Mouse (Mus musculus): ENCODE results near the gene Lyst. TPM values are rescaled to one million over a fixed set of nuclear protein-coding genes. Genes with fewer than 3 reads are reported as not detected.
"Not testable (repeated sequence)": the region's sequence is repeated elsewhere in the genome, so short reads cannot be mapped to it uniquely, and the experiment has no call there.

Gene Lyst
- polyA plus RNA-seq, 2 experiments, result 4.1 to 4.7 TPM

- Histone ChIP-seq H3K27me3 (ENCODE audit: control insufficient read depth, insufficient read depth, low read length) (no peaks in the 10 kb centered on the region), H3K4me2 (replicated peaks; ENCODE audit: low read depth, low read length, severe bottlenecking) (no peak overlapping the region), H3K36me3 (ENCODE audit: control insufficient read depth, insufficient read depth, low read length) (peaks cover 7% of the 10 kb centered on the region), H3K4me3 (replicated peaks; ENCODE audit: low read length) (no peak overlapping the region), H3K27ac (replicated peaks; ENCODE audit: low read depth, low read length) (no peak overlapping the region), H3K9ac (ENCODE audit: low read depth, low read length, severe bottlenecking) (no peak overlapping the region), H3K4me1 (ENCODE audit: control insufficient read depth, insufficient read depth, low read length) (no peaks in the 10 kb centered on the region), H3K9me3 (ENCODE audit: control insufficient read depth, low read length) (no peaks in the 10 kb centered on the region)
- no peak for ATAC-seq (ENCODE audit: low FRiP score, low read depth)
- DNase-seq (ENCODE audit: low spot score), result no peak
- no peak for TF ChIP-seq POLR2A (IDR thresholded peaks at IDR 0.05; ENCODE audit: borderline replicate concordance, extremely low read depth, insufficient read depth, insufficient read length)
- WGBS, result 85% methylated on average over 5 of the region's 5 CpGs
Measured at GRCm38 (mm10) chr13:13703476-13703875, 113.3 kb downstream of the Lyst start.

- not testable (repeated sequence) for DNase-seq (ENCODE audit: low spot score); H3K36me3 ChIP-seq (ENCODE audit: control insufficient read depth, insufficient read depth, low read length)
- WGBS, result 93% methylated on average over 17 of the region's 17 CpGs
Measured at GRCm38 (mm10) chr13:13721435-13721834, 131.2 kb downstream of the Lyst start.

GRCm38 (mm10) chr13:13723293-13723692 lies 133.1 kb downstream of the Lyst start:
- 89% methylated on average over 3 of the region's 3 CpGs for WGBS
- H3K9me3 ChIP-seq (ENCODE audit: control insufficient read depth, low read length), result no peaks in the 10 kb centered on the region
- H3K9ac ChIP-seq (ENCODE audit: low read depth, low read length, severe bottlenecking), result no peak overlapping the region
- no peak for TF ChIP-seq POLR2A (IDR thresholded peaks at IDR 0.05; ENCODE audit: borderline replicate concordance, extremely low read depth, insufficient read depth, insufficient read length)
- ATAC-seq (ENCODE audit: low FRiP score, low read depth) (no peak), DNase-seq (ENCODE audit: low spot score) (no peak)
- 0 out of 2 replicates have a peak, but pooled peaks cover 3% of the 10 kb centered on the region for H3K4me1 ChIP-seq (ENCODE audit: control insufficient read depth, insufficient read depth, low read length)
- H3K4me3 ChIP-seq (replicated peaks; ENCODE audit: low read length), result no peak overlapping the region
- no peak overlapping the region for H3K27ac ChIP-seq (replicated peaks; ENCODE audit: low read depth, low read length)
- no peak overlapping the region for H3K4me2 ChIP-seq (replicated peaks; ENCODE audit: low read depth, low read length, severe bottlenecking)
- H3K36me3 ChIP-seq (ENCODE audit: control insufficient read depth, insufficient read depth, low read length), result no peaks in the 10 kb centered on the region
- no peaks in the 10 kb centered on the region for H3K27me3 ChIP-seq (ENCODE audit: control insufficient read depth, insufficient read depth, low read length)

More at GRCm38 (mm10) chr13:13721435-13721834, 131.2 kb downstream of the Lyst start:
- H3K9ac ChIP-seq (ENCODE audit: low read depth, low read length, severe bottlenecking); H3K4me2 ChIP-seq (replicated peaks; ENCODE audit: low read depth, low read length, severe bottlenecking); ATAC-seq (ENCODE audit: low FRiP score, low read depth); H3K4me3 ChIP-seq (replicated peaks; ENCODE audit: low read length); H3K27me3 ChIP-seq (ENCODE audit: control insufficient read depth, insufficient read depth, low read length); H3K27ac ChIP-seq (replicated peaks; ENCODE audit: low read depth, low read length); H3K4me1 ChIP-seq (ENCODE audit: control insufficient read depth, insufficient read depth, low read length); H3K9me3 ChIP-seq (ENCODE audit: control insufficient read depth, low read length): not testable (repeated sequence)

GRCm38 (mm10) chr13:13723786-13724185 lies 133.6 kb downstream of the Lyst start:
- DNase-seq (ENCODE audit: low spot score) (no peak), ATAC-seq (ENCODE audit: low FRiP score, low read depth) (no peak)
- no peak overlapping the region for H3K9ac ChIP-seq (ENCODE audit: low read depth, low read length, severe bottlenecking)
- no peak overlapping the region for H3K4me2 ChIP-seq (replicated peaks; ENCODE audit: low read depth, low read length, severe bottlenecking)
- no peaks in the 10 kb centered on the region for H3K36me3 ChIP-seq (ENCODE audit: control insufficient read depth, insufficient read depth, low read length)
- no peaks in the 10 kb centered on the region for H3K9me3 ChIP-seq (ENCODE audit: control insufficient read depth, low read length)
- H3K27me3 ChIP-seq (ENCODE audit: control insufficient read depth, insufficient read depth, low read length), result no peaks in the 10 kb centered on the region
- H3K4me1 ChIP-seq (ENCODE audit: control insufficient read depth, insufficient read depth, low read length), result 0 out of 2 replicates have a peak, but pooled peaks cover 3% of the 10 kb centered on the region
- TF ChIP-seq POLR2A (IDR thresholded peaks at IDR 0.05; ENCODE audit: borderline replicate concordance, extremely low read depth, insufficient read depth, insufficient read length), result no peak
- H3K27ac ChIP-seq (replicated peaks; ENCODE audit: low read depth, low read length), result no peak overlapping the region
- no peak overlapping the region for H3K4me3 ChIP-seq (replicated peaks; ENCODE audit: low read length)

- WGBS, result 91% methylated on average over 4 of the region's 4 CpGs
- no peak overlapping the region for H3K9ac ChIP-seq (ENCODE audit: low read depth, low read length, severe bottlenecking)
- no peak overlapping the region for H3K27ac ChIP-seq (replicated peaks; ENCODE audit: low read depth, low read length)
- TF ChIP-seq POLR2A (IDR thresholded peaks at IDR 0.05; ENCODE audit: borderline replicate concordance, extremely low read depth, insufficient read depth, insufficient read length), result no peak
- H3K27me3 ChIP-seq (ENCODE audit: control insufficient read depth, insufficient read depth, low read length), result no peaks in the 10 kb centered on the region
- DNase-seq (ENCODE audit: low spot score), result no peak
- H3K4me3 ChIP-seq (replicated peaks; ENCODE audit: low read length), result no peak overlapping the region
- no peak overlapping the region for H3K4me2 ChIP-seq (replicated peaks; ENCODE audit: low read depth, low read length, severe bottlenecking)
- H3K36me3 ChIP-seq (ENCODE audit: control insufficient read depth, insufficient read depth, low read length), result peaks cover 5% of the 10 kb centered on the region
- H3K4me1 ChIP-seq (ENCODE audit: control insufficient read depth, insufficient read depth, low read length), result no peaks in the 10 kb centered on the region
- no peaks in the 10 kb centered on the region for H3K9me3 ChIP-seq (ENCODE audit: control insufficient read depth, low read length)
- ATAC-seq (ENCODE audit: low FRiP score, low read depth), result no peak
Measured at GRCm38 (mm10) chr13:13739232-13739631, 149.0 kb downstream of the Lyst start.

GRCm38 (mm10) chr13:13745911-13746310 lies 155.7 kb downstream of the Lyst start:
- WGBS, result 89% methylated on average over 3 of the region's 3 CpGs
- H3K27me3 ChIP-seq (ENCODE audit: control insufficient read depth, insufficient read depth, low read length), result no peaks in the 10 kb centered on the region
- no peak overlapping the region for H3K4me2 ChIP-seq (replicated peaks; ENCODE audit: low read depth, low read length, severe bottlenecking)
- no peak overlapping the region for H3K4me3 ChIP-seq (replicated peaks; ENCODE audit: low read length)
- H3K9ac ChIP-seq (ENCODE audit: low read depth, low read length, severe bottlenecking), result no peak overlapping the region
- DNase-seq (ENCODE audit: low spot score) (no peak), ATAC-seq (ENCODE audit: low FRiP score, low read depth) (no peak)
- H3K4me1 ChIP-seq (ENCODE audit: control insufficient read depth, insufficient read depth, low read length), result no peaks in the 10 kb centered on the region
- H3K27ac ChIP-seq (replicated peaks; ENCODE audit: low read depth, low read length), result no peak overlapping the region
- H3K36me3 ChIP-seq (ENCODE audit: control insufficient read depth, insufficient read depth, low read length), result peaks cover 13% of the 10 kb centered on the region
- no peaks in the 10 kb centered on the region for H3K9me3 ChIP-seq (ENCODE audit: control insufficient read depth, low read length)
- TF ChIP-seq POLR2A (IDR thresholded peaks at IDR 0.05; ENCODE audit: borderline replicate concordance, extremely low read depth, insufficient read depth, insufficient read length), result no peak

Measured in limb, embryonic 14.5 days (tissue).